Mouse (Mus musculus) layer of hippocampus, adult 2 months (tissue): ENCODE measurements around the gene Plekhm1. TPM values are rescaled to one million over a fixed set of nuclear protein-coding genes. Genes with fewer than 3 reads are reported as not detected.

Source experiments
- DNase-seq, 2 experiments: peaks; one replicate each; pipeline ENCODE4 v3.0.0; 2022; ENCODE audit warnings: low spot score in 2 of 2
- H3K27ac ChIP-seq: fragments of 200-600 bp; 2 replicates; pipeline ENCODE4 v1.8.1; 2022
- H3K4me3 ChIP-seq: fragments of 200-600 bp; 2 replicates; pipeline ENCODE4 v1.8.1; 2022; ENCODE audit warnings: mild to moderate bottlenecking
- CTCF ChIP-seq: fragments of 200-600 bp; conservative IDR thresholded peaks from 2 replicates; pipeline ENCODE4 v1.8.1; 2022; ENCODE audit warnings: antibody characterized with exemption, mild to moderate bottlenecking, moderate library complexity
- total RNA-seq, 2 experiments: library from RNA; stranded (reverse); gene quantifications; 2 replicates each; pipeline ENCODE4 v1.2.3; 2021

Gene Plekhm1
- total RNA-seq, 2 experiments from 2014 or later, result 18.3 to 20.3 TPM

DNA sequence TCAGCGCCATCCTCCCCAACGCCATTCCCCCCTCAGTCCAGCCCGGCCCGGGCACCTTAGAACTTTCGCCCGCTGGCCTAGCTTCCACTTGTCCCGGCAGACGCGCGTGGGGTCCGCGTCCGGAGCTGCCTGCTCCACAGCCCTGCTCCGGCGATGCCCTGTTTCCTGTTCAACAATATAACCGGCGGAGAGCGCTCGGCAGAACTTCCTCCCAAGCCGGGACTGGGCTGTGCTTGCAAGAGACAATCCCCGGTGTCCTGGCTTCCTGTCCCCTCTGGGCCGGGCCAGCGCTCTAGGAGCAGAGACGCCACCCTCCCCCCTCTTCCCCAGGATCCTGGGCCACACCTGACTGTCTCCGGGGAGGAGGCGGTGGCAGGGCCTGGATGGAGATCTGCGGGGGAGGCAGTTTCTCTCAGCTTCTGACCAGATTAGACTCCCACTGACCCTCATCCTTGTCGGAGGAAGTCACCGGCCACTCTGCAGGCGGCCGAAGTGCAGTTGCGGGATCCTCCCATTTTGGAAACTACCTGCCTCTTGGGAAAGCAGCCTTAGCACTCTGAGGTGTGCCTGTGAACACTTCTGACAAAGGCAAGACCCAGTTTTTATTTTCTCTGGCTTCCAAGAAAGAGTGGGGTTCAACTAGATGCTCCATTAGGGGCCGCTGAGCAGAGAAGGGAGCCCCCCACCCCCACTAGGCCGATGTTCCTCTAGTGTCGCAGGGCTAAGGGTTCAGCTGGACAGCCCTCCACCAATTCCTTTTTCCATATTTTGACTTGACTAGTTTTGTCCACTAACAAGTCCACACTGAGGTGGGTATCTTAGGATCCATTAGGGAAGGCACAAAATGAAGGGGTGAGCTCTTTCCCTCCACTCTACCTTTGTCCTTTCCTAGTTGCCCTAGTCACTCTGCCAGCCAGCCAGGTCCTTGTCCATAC lies 49.0 kb downstream of the Plekhm1 start, which contains the start of gene Arhgap27:
Arhgap27 (minus strand) TSS at position 479 of the 935 bp plus-strand sequence.
- peak in 1 of 2 experiments; percentile 28 for DNase-seq
- H3K27ac ChIP-seq, result peak within 1 kb of the TSS; percentile 85
- TF ChIP-seq CTCF, result no peak

GRCm38 (mm10) chr11:103362521-103363181 lies 49.8 kb downstream of the Plekhm1 start:
- Histone ChIP-seq H3K4me3 (peak overlapping the region; percentile 58), H3K27ac (peak overlapping the region; percentile 85)
- DNase-seq, result no peak
- no peak for TF ChIP-seq CTCF

More for the DNA sequence above, 49.0 kb downstream of the Plekhm1 start, which contains the start of gene Arhgap27:
- peak within 1 kb of the TSS; percentile 58 for H3K4me3 ChIP-seq

DNA sequence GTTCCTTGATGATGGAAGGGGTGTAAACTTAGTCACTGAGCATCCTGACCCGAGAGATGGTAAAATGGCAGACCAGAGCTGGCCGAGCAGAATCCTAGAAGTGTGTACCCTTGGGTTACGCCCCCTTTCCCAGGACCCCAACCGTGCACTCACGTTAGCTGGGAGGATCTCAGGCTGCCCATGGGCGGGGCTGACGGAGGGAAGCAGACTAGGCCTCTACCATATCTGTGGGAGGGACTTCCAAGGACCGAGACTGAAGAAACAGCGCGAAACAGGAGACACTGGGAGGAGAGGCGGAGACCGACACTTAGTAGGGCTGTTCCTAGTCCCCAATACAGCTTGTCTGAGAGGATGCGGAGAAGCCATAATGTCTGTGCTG lies 50.4 kb downstream of the Plekhm1 start:
- H3K27ac ChIP-seq, result peak overlapping the region; percentile 85; the same call in 1 of the 2 replicates
- DNase-seq, result no peak
- no peak for TF ChIP-seq CTCF
- H3K4me3 ChIP-seq, result peak overlapping the region; percentile 58

DNA sequence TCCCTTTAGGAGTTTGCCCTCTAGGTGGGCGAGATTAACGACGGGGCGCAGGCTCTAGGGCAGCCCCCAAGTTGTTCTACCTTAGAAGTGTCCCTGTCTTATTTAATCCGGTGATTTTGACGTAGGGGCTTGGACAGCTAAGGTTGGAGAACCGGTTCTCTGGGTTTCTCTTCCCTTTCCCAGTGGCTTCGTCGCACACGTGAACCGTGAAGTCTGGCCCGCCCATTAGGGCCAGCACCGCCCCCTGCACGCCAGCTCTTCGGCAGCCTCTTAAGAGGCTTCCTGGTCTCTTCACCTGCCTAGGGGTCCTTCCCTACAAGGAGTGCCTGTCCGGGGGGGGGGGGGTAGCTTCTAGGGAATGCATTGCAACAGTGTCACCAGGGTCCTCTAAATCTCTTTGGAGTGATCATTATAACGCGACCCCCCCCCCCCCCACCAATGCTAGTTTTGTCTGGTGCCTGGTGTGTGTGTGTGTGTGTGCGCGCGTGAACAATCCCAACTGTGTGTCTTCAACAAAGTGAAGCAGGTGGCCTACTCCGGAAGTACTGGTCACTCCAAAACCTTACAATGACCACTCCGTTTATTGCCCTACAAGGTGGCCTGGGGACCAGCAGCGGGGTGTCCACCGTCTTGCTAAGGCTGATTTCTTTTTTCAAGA lies 51.0 kb downstream of the Plekhm1 start:
- no peak for TF ChIP-seq CTCF
- Histone ChIP-seq H3K27ac (no peak overlapping the region), H3K4me3 (peak overlapping the region; percentile 77)
- no peak for DNase-seq

DNA sequence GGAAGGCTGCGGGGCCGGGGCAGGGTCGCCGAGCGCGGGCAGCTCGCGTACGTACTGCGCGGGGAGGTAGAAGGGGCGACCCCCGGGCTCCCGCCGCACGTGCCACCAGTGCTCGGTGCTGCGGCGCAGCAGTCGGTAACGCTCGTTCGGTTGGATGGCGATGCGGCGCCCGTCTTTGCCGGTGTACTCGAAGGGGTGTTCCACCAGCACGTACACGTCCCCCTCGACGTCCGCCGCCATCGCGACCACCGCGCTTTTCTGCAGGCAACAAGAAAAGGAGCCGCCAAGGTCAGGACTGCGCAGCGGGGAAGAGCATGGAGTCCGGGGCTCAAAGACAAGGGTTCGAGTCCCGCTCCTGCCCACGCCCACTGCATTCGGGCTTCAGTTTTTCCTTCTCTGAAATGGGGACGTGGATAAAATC lies 51.8 kb downstream of the Plekhm1 start:
- no peak for TF ChIP-seq CTCF
- DNase-seq, result no peak
- Histone ChIP-seq H3K27ac (peak overlapping the region; percentile 56; the same call in 1 of the 2 replicates), H3K4me3 (peak overlapping the region; percentile 77)

DNA sequence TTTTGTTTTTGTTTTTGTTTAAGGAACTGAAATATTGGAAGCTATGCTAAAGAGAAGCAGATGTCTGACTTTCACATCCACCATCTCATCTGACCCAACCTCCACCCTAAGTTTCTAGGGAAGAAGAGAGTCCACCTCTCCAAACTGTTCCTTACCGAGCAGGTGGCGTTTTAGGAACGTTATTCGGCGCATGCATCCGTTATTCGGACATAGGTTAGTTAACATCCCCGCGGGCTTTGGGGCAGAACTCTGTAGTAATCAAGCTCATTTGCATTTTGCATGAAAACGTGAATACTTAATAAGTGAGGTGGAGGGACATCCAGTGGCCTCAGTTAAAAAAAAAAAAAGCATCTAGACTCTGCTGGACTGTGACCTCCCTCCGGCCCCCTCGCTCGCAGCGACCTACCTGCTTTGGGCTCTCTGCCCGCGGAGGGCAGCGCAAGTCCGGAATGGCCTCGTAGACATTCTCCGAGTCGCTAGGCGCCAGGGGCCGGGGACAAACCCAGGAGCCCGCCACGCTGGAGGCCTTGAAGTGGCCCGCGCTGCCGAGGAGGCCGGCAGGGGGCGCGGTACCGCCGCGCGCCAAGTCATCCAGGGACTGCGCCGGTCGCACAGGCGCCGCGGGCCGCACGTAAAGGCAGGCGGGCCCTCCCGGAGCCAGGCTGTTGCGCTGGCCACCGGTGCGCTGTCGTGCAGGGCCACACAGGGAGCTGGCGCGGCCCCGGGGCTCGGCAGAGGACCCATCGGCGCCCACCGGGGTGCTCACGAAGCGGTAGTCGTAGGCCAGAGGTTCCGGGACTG lies 52.4 kb downstream of the Plekhm1 start:
- TF ChIP-seq CTCF, result peak; percentile 92
- peak overlapping the region; percentile 77 for H3K4me3 ChIP-seq
- H3K27ac ChIP-seq, result peak overlapping the region; percentile 56; the same call in 1 of the 2 replicates
- DNase-seq, result peak; percentile 66 to 85

GRCm38 (mm10) chr11:103359122-103359521 lies 53.4 kb downstream of the Plekhm1 start:
- DNase-seq, result peak in 1 of 2 experiments; percentile 65
- H3K4me3 ChIP-seq, result no peak overlapping the region
- peak; percentile 90 for TF ChIP-seq CTCF
- no peak overlapping the region; the same call in 1 of the 2 replicates for H3K27ac ChIP-seq

- no peak for TF ChIP-seq CTCF
- Histone ChIP-seq H3K4me3 (no peak overlapping the region), H3K27ac (no peak overlapping the region; the same call in 1 of the 2 replicates)
- no peak for DNase-seq
Measured at GRCm38 (mm10) chr11:103358316-103358715, 54.2 kb downstream of the Plekhm1 start.

GRCm38 (mm10) chr11:103357710-103358109 lies 54.8 kb downstream of the Plekhm1 start:
- no peak overlapping the region for H3K27ac ChIP-seq
- DNase-seq, result no peak
- no peak for TF ChIP-seq CTCF
- no peak overlapping the region for H3K4me3 ChIP-seq

- Histone ChIP-seq H3K27ac (no peak overlapping the region), H3K4me3 (no peak overlapping the region)
- no peak for DNase-seq
- no peak for TF ChIP-seq CTCF
Measured at GRCm38 (mm10) chr11:103356938-103357670, 55.4 kb downstream of the Plekhm1 start.

DNA sequence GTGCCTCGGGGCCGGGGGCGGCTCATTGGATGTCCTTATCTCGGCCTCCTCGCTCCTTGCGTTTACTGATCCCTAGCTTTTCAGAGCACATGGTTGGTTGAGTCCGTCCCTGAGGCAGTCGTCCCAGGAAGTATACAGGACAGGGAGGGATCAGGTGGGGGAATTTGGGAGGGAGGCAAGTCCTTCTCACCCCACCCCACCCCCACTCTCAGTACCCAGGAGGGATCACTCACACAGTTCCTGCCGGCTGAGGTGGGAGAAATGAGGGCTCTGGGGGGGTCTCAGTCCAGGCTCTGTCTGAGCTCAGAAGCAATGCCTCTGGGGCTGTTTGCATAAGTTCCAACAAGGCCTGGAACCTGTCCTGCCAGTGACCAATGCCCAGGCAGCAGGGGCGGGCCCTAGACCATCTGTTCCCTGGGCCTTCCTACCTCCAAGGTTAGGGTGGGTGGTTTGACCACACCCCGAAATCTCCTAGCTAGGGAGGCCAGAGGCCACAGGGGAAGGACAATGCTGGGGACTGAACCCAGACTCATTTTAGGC lies 56.4 kb downstream of the Plekhm1 start:
- no peak for TF ChIP-seq CTCF
- H3K4me3 ChIP-seq, result no peak overlapping the region
- no peak for DNase-seq
- H3K27ac ChIP-seq, result no peak overlapping the region
